Mouse (Mus musculus): ENCODE measurements around the gene Basp1. TPM values are rescaled to one million over a fixed set of nuclear protein-coding genes. Genes with fewer than 3 reads are reported as not detected.
"Not testable (repeated sequence)": the region's sequence is repeated elsewhere in the genome, so short reads cannot be mapped to it uniquely, and the experiment has no call there.

Basp1 gene
- total RNA-seq (2014; rRNA removed) (1,159 and 1,218 TPM in 2 replicates), polyA plus RNA-seq (2015; fragmentation: Nextera tagmentation; extraction: Ambion mirVana) (485 and 513 TPM in 2 replicates)

DNA sequence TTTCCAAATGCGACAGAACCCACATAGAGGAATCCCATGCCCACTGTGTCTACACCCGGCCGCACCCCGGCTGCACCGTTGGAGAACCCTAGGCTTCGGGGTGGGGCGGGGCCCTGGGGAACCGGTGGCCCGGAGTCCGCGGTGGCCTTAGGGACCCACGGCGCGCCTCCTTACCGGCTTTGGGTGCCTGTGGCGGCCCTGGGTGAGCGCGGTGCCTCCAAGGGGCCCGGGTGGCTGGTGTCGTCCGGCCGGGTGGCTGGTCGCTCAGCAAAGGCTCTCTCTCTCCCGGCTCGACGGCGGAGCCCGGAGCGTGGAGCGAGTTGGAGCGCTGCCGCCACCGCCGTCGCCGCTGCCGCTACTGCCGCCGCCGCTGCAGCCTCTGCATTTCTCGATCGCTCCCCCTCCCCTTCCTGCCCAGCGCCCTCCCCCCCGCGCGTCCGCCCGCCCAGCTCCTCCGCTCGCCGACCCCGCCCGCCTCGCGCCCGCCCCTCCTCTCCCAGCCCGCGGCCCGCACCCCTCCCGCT lies at the start of gene Basp1:
Gene Basp1 (minus strand): TSS at position 387 of the 524 bp plus-strand sequence.
- no peak for TF ChIP-seq CTCF (IDR thresholded peaks at IDR 0.05; ENCODE audit: low read depth)
- Histone ChIP-seq H3K4me1 (ENCODE audit: insufficient read depth) (peaks cover 18% of the 10 kb centered on the region), H3K4me3 (ENCODE audit: low read depth, low read length) (peak within 1 kb of the TSS; percentile 84), H3K27ac (ENCODE audit: low read depth, low read length) (peak within 1 kb of the TSS; percentile 100), H3K4me2 (ENCODE audit: low read depth) (peak within 1 kb of the TSS; percentile 64), H3K27me3 (ENCODE audit: insufficient read depth, low read length) (no peaks in the 10 kb centered on the region), H3K9ac (peak within 1 kb of the TSS; percentile 100), H3K36me3 (ENCODE audit: insufficient read depth) (no peaks in the 10 kb centered on the region), H3K9me3 (ENCODE audit: low read length) (no peaks in the 10 kb centered on the region)
- ATAC-seq (peak; percentile 54), DNase-seq (peak; percentile 91)
- 2% methylated on average over 44 of the region's 60 CpGs for WGBS

- DNase-seq; H3K9ac ChIP-seq; H3K4me3 ChIP-seq (ENCODE audit: low read depth, low read length); H3K27me3 ChIP-seq (ENCODE audit: insufficient read depth, low read length); H3K27ac ChIP-seq (ENCODE audit: low read depth, low read length); H3K4me2 ChIP-seq (ENCODE audit: low read depth); H3K36me3 ChIP-seq (ENCODE audit: insufficient read depth); ATAC-seq; H3K9me3 ChIP-seq (ENCODE audit: low read length); H3K4me1 ChIP-seq (ENCODE audit: insufficient read depth): not testable (repeated sequence)
Observed at GRCm38 (mm10) chr15:25463076-25463475, 49.5 kb upstream of the Basp1 start.

- H3K36me3 ChIP-seq (ENCODE audit: insufficient read depth), result no peaks in the 10 kb centered on the region
- no peak for DNase-seq
- no peak for TF ChIP-seq CTCF (IDR thresholded peaks at IDR 0.05; ENCODE audit: low read depth)
Observed at GRCm38 (mm10) chr15:25462056-25462762, 48.6 kb upstream of the Basp1 start.

DNA sequence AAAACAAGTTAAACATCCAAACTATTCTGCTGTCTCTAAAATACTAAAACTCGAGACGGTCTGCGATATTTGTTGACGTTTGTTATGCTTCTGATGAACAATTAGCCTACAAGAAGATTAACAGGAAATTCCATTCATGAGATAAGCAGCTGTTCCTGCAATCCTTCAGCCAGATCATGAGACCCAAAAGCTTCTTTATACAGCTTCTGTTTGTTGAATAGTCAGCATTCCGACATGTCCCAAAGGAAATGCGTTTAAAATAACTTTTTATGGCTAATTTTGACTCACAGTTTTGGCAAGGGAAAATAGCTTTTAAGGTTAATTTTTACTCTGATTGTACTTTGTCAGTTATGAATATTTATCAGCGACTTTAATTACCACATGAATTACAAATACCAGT lies 46.3 kb upstream of the Basp1 start:
- Histone ChIP-seq H3K9me3 (ENCODE audit: low read length) (no peaks in the 10 kb centered on the region), H3K36me3 (ENCODE audit: insufficient read depth) (no peaks in the 10 kb centered on the region), H3K4me1 (ENCODE audit: insufficient read depth) (no peaks in the 10 kb centered on the region), H3K27me3 (ENCODE audit: insufficient read depth, low read length) (no peaks in the 10 kb centered on the region), H3K4me3 (ENCODE audit: low read depth, low read length) (no peak overlapping the region), H3K27ac (ENCODE audit: low read depth, low read length) (no peak overlapping the region), H3K9ac (no peak overlapping the region), H3K4me2 (ENCODE audit: low read depth) (no peak overlapping the region)
- no peak for DNase-seq
- 30% methylated on average over 7 of the region's 7 CpGs for WGBS
- no peak for ATAC-seq
- TF ChIP-seq CTCF (IDR thresholded peaks at IDR 0.05; ENCODE audit: low read depth), result no peak

More at GRCm38 (mm10) chr15:25462056-25462762, 48.6 kb upstream of the Basp1 start:
- no peak overlapping the region for H3K27ac ChIP-seq (ENCODE audit: low read depth, low read length)
- H3K4me1 ChIP-seq (ENCODE audit: insufficient read depth), result no peaks in the 10 kb centered on the region
- H3K27me3 ChIP-seq (ENCODE audit: insufficient read depth, low read length), result no peaks in the 10 kb centered on the region
- no peak overlapping the region for H3K4me2 ChIP-seq (ENCODE audit: low read depth)
- WGBS, result 60% methylated on average over 6 of the region's 6 CpGs
- H3K9ac ChIP-seq, result no peak overlapping the region
- ATAC-seq, result no peak
- H3K4me3 ChIP-seq (ENCODE audit: low read depth, low read length), result no peak overlapping the region
- H3K9me3 ChIP-seq (ENCODE audit: low read length), result no peaks in the 10 kb centered on the region

DNA sequence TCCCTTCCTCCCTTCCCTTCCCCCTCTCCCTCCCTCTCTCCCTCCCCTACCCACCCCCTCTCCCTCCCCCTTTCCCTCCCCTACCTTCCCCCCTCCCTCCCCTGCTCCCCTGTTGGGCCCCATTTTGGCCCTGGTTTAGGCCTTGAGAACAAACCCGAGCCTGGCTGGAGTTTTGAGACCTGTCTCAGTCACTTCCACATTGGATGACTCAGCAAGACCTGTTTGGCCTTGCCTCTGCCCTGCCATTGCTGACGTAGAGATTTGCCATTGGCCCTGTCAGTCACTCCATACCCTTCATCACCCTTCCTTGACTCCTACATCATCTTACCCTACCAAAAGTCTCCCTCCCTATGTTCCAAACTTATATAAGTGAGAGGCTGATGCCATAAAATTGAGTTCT lies 43.9 kb upstream of the Basp1 start:
- Histone ChIP-seq H3K36me3 (ENCODE audit: insufficient read depth) (no peaks in the 10 kb centered on the region), H3K9ac (no peak overlapping the region), H3K27ac (ENCODE audit: low read depth, low read length) (no peak overlapping the region), H3K4me2 (ENCODE audit: low read depth) (no peak overlapping the region), H3K4me3 (ENCODE audit: low read depth, low read length) (no peak overlapping the region), H3K4me1 (ENCODE audit: insufficient read depth) (no peaks in the 10 kb centered on the region), H3K9me3 (ENCODE audit: low read length) (no peaks in the 10 kb centered on the region), H3K27me3 (ENCODE audit: insufficient read depth, low read length) (no peaks in the 10 kb centered on the region)
- TF ChIP-seq CTCF (IDR thresholded peaks at IDR 0.05; ENCODE audit: low read depth), result no peak
- ATAC-seq, result no peak
- 60% methylated on average over 2 of the region's 2 CpGs for WGBS
- DNase-seq, result no peak

DNA sequence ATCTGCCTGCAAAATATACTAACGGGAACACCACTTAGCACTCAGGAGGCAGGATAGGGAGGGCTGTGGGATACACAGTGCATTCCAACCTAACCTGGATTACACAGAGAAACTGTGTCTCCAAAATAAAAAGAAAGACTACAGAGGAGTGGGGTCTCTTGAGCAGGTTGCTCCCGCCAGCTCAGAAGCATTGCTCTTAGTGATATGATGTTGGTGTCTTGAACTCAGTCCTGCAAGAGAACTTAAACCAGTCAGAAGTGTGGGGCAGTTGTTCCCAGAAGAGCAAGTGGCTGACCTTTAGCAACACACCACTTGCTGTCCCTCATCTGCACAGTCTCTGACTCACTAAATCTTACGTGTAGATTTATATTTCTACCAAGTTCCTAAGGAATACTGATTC lies 40.0 kb upstream of the Basp1 start:
- no peak for ATAC-seq
- 98% methylated on average over 3 of the region's 3 CpGs for WGBS

GRCm38 (mm10) chr15:25449348-25449747 lies 35.8 kb upstream of the Basp1 start:
- TF ChIP-seq CTCF (IDR thresholded peaks at IDR 0.05; ENCODE audit: low read depth), result no peak
- no peak overlapping the region for H3K4me2 ChIP-seq (ENCODE audit: low read depth)
- WGBS, result 46% methylated on average over 1 of the region's 1 CpGs

More for the DNA sequence above, 40.0 kb upstream of the Basp1 start:
- DNase-seq, result no peak
- no peak overlapping the region for H3K9ac ChIP-seq
- H3K4me2 ChIP-seq (ENCODE audit: low read depth), result no peak overlapping the region
- TF ChIP-seq CTCF (IDR thresholded peaks at IDR 0.05; ENCODE audit: low read depth), result no peak
- H3K36me3 ChIP-seq (ENCODE audit: insufficient read depth), result no peaks in the 10 kb centered on the region
- no peak overlapping the region for H3K4me3 ChIP-seq (ENCODE audit: low read depth, low read length)
- H3K27me3 ChIP-seq (ENCODE audit: insufficient read depth, low read length), result no peaks in the 10 kb centered on the region
- H3K9me3 ChIP-seq (ENCODE audit: low read length), result no peaks in the 10 kb centered on the region
- no peaks in the 10 kb centered on the region for H3K4me1 ChIP-seq (ENCODE audit: insufficient read depth)
- no peak overlapping the region for H3K27ac ChIP-seq (ENCODE audit: low read depth, low read length)

More at GRCm38 (mm10) chr15:25449348-25449747, 35.8 kb upstream of the Basp1 start:
- no peaks in the 10 kb centered on the region for H3K9me3 ChIP-seq (ENCODE audit: low read length)
- peaks cover 8% of the 10 kb centered on the region; the same call in 1 of the 2 replicates for H3K27me3 ChIP-seq (ENCODE audit: insufficient read depth, low read length)
- H3K4me3 ChIP-seq (ENCODE audit: low read depth, low read length), result no peak overlapping the region
- H3K27ac ChIP-seq (ENCODE audit: low read depth, low read length), result no peak overlapping the region
- ATAC-seq (no peak), DNase-seq (no peak)
- H3K36me3 ChIP-seq (ENCODE audit: insufficient read depth), result no peaks in the 10 kb centered on the region
- H3K9ac ChIP-seq, result no peak overlapping the region
- H3K4me1 ChIP-seq (ENCODE audit: insufficient read depth), result no peaks in the 10 kb centered on the region
